Mouse (Mus musculus): ENCODE data around the gene Agmo.

GRCm38 (mm10) chr12:37251688-37252087 is 10.2 kb downstream of the Agmo start:
- TF ChIP-seq CTCF (IDR thresholded peaks at IDR 0.05; ENCODE audit: low read depth, low read length) (no peak), POLR2A (IDR thresholded peaks at IDR 0.05; ENCODE audit: insufficient read depth, low read length) (no peak), EP300 (IDR thresholded peaks at IDR 0.05; ENCODE audit: insufficient read depth, low read depth, low read length) (no peak)

All from ES-Bruce4 (cell line).